Mouse (Mus musculus) kidney, embryonic 16.5 days (tissue): Measurements from ENCODE around the gene Ap2a2. TPM values are rescaled to one million over a fixed set of nuclear protein-coding genes. Genes with fewer than 3 reads are reported as not detected.
A peak's percentile ranks its signal among the peaks of the same experiment; 100 is the strongest.

Source experiments
- ATAC-seq: fragments of 200-750 bp; cut with Nextera tagmentation; 2 replicates; pipeline ENCODE4 v1.8.0; 2017; ENCODE audit warnings: moderate TSS enrichment; ENCODE audit not compliant: low FRiP score, low TSS enrichment
- H3K27ac ChIP-seq: fragments of 300-500 bp; sonication (generic); 2 replicates; pipeline ENCODE4 v1.5.1; 2014; ENCODE audit warnings: low read length
- H3K27me3 ChIP-seq: fragments of 300-500 bp; sonication (generic); 2 replicates; pipeline ENCODE4 v1.6.1; 2014; ENCODE audit warnings: low read length, control low read depth, mixed read lengths; ENCODE audit not compliant: insufficient read depth
- H3K36me3 ChIP-seq: fragments of 300-500 bp; sonication (generic); 2 replicates; pipeline ENCODE4 v1.6.1; 2014; ENCODE audit warnings: low read length, control low read depth, mixed read lengths; ENCODE audit not compliant: insufficient read depth
- H3K4me1 ChIP-seq: fragments of 300-500 bp; sonication (generic); 2 replicates; pipeline ENCODE4 v1.6.1; 2014; ENCODE audit warnings: low read length, control low read depth, mixed read lengths; ENCODE audit not compliant: insufficient read depth
- H3K4me2 ChIP-seq: fragments of 300-500 bp; sonication (generic); replicated peaks from 2 replicates; pipeline ENCODE4 v1.6.1; 2014; ENCODE audit warnings: low read depth, low read length
- H3K4me3 ChIP-seq: fragments of 300-500 bp; sonication (generic); 2 replicates; pipeline ENCODE4 v1.5.1; 2014; ENCODE audit warnings: mild to moderate bottlenecking, low read length
- H3K9ac ChIP-seq: fragments of 300-500 bp; sonication (generic); replicated peaks from 2 replicates; pipeline ENCODE4 v1.6.1; 2014; ENCODE audit warnings: low read length
- H3K9me3 ChIP-seq: fragments of 300-500 bp; sonication (generic); 2 replicates; pipeline ENCODE4 v1.6.1; 2016; ENCODE audit warnings: low read length, control low read depth
- WGBS: fragments of 180-500 bp; shearing (Covaris S2); extraction: QIAGEN DNeasy Blood & Tissue Kit; methylation state at CpG from one replicate; pipeline ENCODE4 v1.1.7; 2014; 5-methylcytosine and 5-hydroxymethylcytosine counted together
- microRNA-seq: library from miRNA; unstranded; fragments of <30 nt; microRNA quantifications from one replicate; pipeline ENCODE4, GENCODE M21; 2016
- polyA plus RNA-seq: library from polyadenylated mRNA; unstranded; fragments of >200 nt; fragmentation: Nextera tagmentation; extraction: Ambion mirVana; gene quantifications from 2 replicates; pipeline ENCODE4 v1.2.1, GENCODE M21; 2015

The Ap2a2 gene
- polyA plus RNA-seq, 1 experiment from 2014 or later, result 99.4 TPM

DNA sequence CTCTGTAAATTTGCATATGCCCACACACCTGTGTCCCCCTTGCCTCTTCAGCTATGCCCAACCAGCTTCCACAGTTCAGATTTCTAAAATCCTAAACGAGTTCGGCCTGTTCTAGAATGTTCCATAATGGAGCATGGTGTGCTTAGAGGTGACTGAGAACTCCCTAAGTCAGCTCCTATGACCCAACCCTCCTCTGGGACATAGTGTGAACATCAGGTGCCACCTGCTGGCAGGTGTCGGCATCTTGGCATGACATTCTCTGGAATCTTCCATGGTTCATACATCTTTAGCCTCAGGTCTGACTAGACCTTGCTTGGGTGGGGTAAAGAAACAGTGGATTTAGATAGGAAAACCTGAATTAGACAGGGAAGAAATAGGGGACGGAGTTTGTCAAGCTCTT, 109.0 kb downstream of the Ap2a2 start:
- ATAC-seq, result 0 out of 2 replicates have a peak, but pooled peaks have one; percentile 57
- H3K4me1 ChIP-seq, result no peaks in the 10 kb centered on the region
- H3K27me3 ChIP-seq, result no peaks in the 10 kb centered on the region
- no peak overlapping the region for H3K4me2 ChIP-seq
- H3K27ac ChIP-seq, result no peak overlapping the region
- no peak overlapping the region for H3K9ac ChIP-seq
- H3K9me3 ChIP-seq, result no peaks in the 10 kb centered on the region
- H3K4me3 ChIP-seq, result no peak overlapping the region
- WGBS, result 74% methylated on average over 4 of the region's 4 CpGs
- no peaks in the 10 kb centered on the region for H3K36me3 ChIP-seq

DNA sequence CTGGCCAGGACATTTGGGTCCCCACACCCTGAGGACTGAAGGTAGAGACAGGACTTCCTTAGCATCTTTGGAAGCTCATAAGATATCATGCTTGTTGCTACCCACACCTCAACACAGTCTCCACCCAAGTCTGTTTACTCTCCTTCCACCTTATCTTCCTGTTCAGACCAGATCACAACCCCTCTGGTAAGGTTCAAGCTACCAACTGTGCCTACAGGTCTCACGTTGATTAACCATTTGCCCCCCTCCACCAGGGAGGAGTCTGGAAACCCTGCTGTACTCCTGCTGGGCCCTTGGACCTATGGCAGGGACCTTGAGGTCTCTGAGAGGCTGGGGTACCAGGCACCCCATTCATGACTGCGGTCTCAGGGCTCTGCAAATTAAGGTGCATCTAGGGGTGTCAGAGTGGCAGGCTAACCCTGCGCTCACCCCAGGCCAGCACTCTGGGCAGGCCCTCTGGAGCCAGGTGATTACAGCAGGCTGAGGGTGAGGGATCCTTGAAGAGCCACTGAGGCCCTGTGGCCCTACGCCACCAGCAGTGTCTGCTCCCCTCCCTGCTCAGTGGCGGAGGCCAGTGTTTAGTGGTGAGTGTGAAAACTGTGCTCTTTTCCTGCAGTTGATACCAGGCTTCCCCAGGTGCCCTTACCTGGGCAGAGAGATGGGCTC, 109.8 kb downstream of the Ap2a2 start:
- ATAC-seq, result no peak
- 83% methylated on average over 5 of the region's 5 CpGs for WGBS

DNA sequence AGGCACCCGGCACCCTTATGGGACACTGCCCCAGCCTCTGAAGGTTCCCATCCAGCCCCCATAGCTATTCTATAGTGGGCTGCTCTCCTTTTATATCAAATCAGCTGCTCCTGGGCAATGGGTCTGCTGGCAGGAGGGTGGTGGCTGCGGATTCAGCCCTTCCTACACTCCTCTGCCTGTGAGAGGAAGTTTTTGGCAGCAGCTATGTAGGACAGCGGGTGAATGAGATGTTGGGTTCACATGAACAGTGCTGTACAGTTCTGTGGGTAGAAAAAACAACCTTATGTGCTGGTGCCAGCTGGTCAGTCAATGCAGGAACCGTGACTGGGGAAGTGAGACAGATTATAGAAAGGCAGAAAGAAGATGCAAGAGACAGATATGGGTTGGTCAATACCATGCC, 116.9 kb downstream of the Ap2a2 start:
- H3K4me1 ChIP-seq, result no peaks in the 10 kb centered on the region
- no peaks in the 10 kb centered on the region for H3K9me3 ChIP-seq
- 85% methylated on average over 4 of the region's 4 CpGs for WGBS
- no peak overlapping the region for H3K4me3 ChIP-seq
- H3K27me3 ChIP-seq, result no peaks in the 10 kb centered on the region
- H3K27ac ChIP-seq, result no peak overlapping the region
- no peaks in the 10 kb centered on the region for H3K36me3 ChIP-seq
- H3K9ac ChIP-seq, result no peak overlapping the region
- H3K4me2 ChIP-seq, result no peak overlapping the region
- ATAC-seq, result no peak

More for the DNA sequence above, 109.8 kb downstream of the Ap2a2 start:
- Histone ChIP-seq H3K27me3 (no peaks in the 10 kb centered on the region), H3K9ac (no peak overlapping the region), H3K4me2 (no peak overlapping the region), H3K4me3 (no peak overlapping the region), H3K36me3 (no peaks in the 10 kb centered on the region), H3K27ac (no peak overlapping the region), H3K9me3 (no peaks in the 10 kb centered on the region), H3K4me1 (no peaks in the 10 kb centered on the region)

Small RNA genes within 50 kb of the gene (microRNA-seq; reads per million reads assigned to microRNA genes)
- 1.1 reads per million for gene Mir7063

Other genes starting within 250 kb of the Ap2a2 start
- gene Deaf1, start 234.5 kb upstream of the Ap2a2 start, polyA plus RNA-seq, result 77.4 and 87.5 TPM in 2 replicates
- 49.3 and 59.8 TPM in 2 replicates for gene Tmem80, start 234.4 kb upstream of the Ap2a2 start, polyA plus RNA-seq
- gene Eps8l2, start 223.3 kb upstream of the Ap2a2 start, polyA plus RNA-seq, result 59.4 and 62.9 TPM in 2 replicates
- 371 and 374 TPM in 2 replicates for gene Taldo1, start 170.0 kb upstream of the Ap2a2 start, polyA plus RNA-seq
- 63.7 and 65.3 TPM in 2 replicates for gene Gatd1, start 148.0 kb upstream of the Ap2a2 start, polyA plus RNA-seq
- 3.0 TPM in 2 replicates for gene Cend1, start 132.7 kb upstream of the Ap2a2 start, polyA plus RNA-seq
- gene Slc25a22, start 124.3 kb upstream of the Ap2a2 start, polyA plus RNA-seq, result 33.2 and 39.9 TPM in 2 replicates
- gene Pidd1, start 118.1 kb upstream of the Ap2a2 start, polyA plus RNA-seq, result 11.4 and 12.6 TPM in 2 replicates
- 1,055 and 1,146 TPM in 2 replicates for gene Rplp2, start 114.8 kb upstream of the Ap2a2 start, polyA plus RNA-seq
- 47.0 and 51.5 TPM in 2 replicates for gene Pnpla2, start 107.0 kb upstream of the Ap2a2 start, polyA plus RNA-seq
- gene Cracr2b, start 101.1 kb upstream of the Ap2a2 start, polyA plus RNA-seq, result 23.7 and 24.1 TPM in 2 replicates
- gene Cd151, start 94.8 kb upstream of the Ap2a2 start, polyA plus RNA-seq, result 48.4 and 54.3 TPM in 2 replicates
- 68.8 and 73.2 TPM in 2 replicates for gene Polr2l, start 87.0 kb upstream of the Ap2a2 start, polyA plus RNA-seq
- 105 and 110 TPM in 2 replicates for gene Tspan4, start 86.9 kb upstream of the Ap2a2 start, polyA plus RNA-seq
- 47.7 and 50.5 TPM in 2 replicates for gene Chid1, start 22.3 kb upstream of the Ap2a2 start, polyA plus RNA-seq
- 0.24 and 0.26 TPM in 2 replicates for gene Muc6, start 93.1 kb downstream of the Ap2a2 start, polyA plus RNA-seq
- gene Muc2, start 128.2 kb downstream of the Ap2a2 start, polyA plus RNA-seq, result 0.17 and 0.45 TPM in 2 replicates
- not detected in 2 replicates for gene Muc5ac, start 226.8 kb downstream of the Ap2a2 start, polyA plus RNA-seq